Mouse (Mus musculus): ENCODE results near the gene Ing4. TPM values are rescaled to one million over a fixed set of nuclear protein-coding genes. Genes with fewer than 3 reads are reported as not detected.

Ing4 gene
- total RNA-seq (2012; rRNA removed), result 32.4 and 50.2 TPM in 2 replicates

- no peaks in the 10 kb centered on the region; a peak in 2 of 4 replicates for H3K4me1 ChIP-seq (ENCODE audit: control insufficient read depth in 2 of 2, insufficient read depth in 2 of 2, low read length in 2 of 2, poor library complexity in 1 of 2)
- DNase-seq (ENCODE audit: low read depth, low spot score), result peak; percentile 95
- H3K27ac ChIP-seq (ENCODE audit: insufficient read depth, low read depth, low read length, poor library complexity, severe bottlenecking), result peak within 1 kb of the TSS; percentile 15
- peaks cover 21% of the 10 kb centered on the region for H3K36me3 ChIP-seq (ENCODE audit: control insufficient read depth, insufficient read depth, low read length, poor library complexity, severe bottlenecking)
- peak within 1 kb of the TSS; percentile 83 to 89 for H3K4me3 ChIP-seq (ENCODE audit: insufficient read depth in 1 of 2, low read depth in 1 of 2, low read length in 2 of 2, poor library complexity in 1 of 2, severe bottlenecking in 1 of 2)
- TF ChIP-seq ZC3H11A (IDR thresholded peaks at IDR 0.05; ENCODE audit: borderline replicate concordance, low read depth, low read length) (no peak), CHD2 (IDR thresholded peaks at IDR 0.05; ENCODE audit: low read depth, low read length) (peak; percentile 46; the same call in 1 of the 2 replicates), HCFC1 (IDR thresholded peaks at IDR 0.05; ENCODE audit: borderline replicate concordance, insufficient read depth, low read length) (peak; percentile 96), ZNF384 (IDR thresholded peaks at IDR 0.05; ENCODE audit: low read depth, low read length) (peak; percentile 100), MAFK (IDR thresholded peaks at IDR 0.05; ENCODE audit: insufficient read depth, low read depth, low read length) (peak; percentile 65)
- H3K9ac ChIP-seq (ENCODE audit: insufficient read depth, low read depth, low read length, poor library complexity, severe bottlenecking), result peak within 1 kb of the TSS; percentile 82
- in situ Hi-C loops (cut with MboI; ENCODE audit: low sequenced_read_pairs in 2 of 2, unreplicated experiment in 2 of 2), result no loop called here
- no peaks in the 10 kb centered on the region for H3K9me3 ChIP-seq (ENCODE audit: control insufficient read depth, insufficient read depth, low read depth, low read length)
Measured at GRCm38 (mm10) chr6:125039533-125040153, at the start of gene Ing4. Ing4 (plus strand) TSS chr6:125039760.

GRCm38 (mm10) chr6:124992241-124992640 is 47.3 kb upstream of the Ing4 start:
- no peak for DNase-seq (ENCODE audit: low read depth, low spot score)
- Histone ChIP-seq H3K36me3 (ENCODE audit: control insufficient read depth, insufficient read depth, low read length, poor library complexity, severe bottlenecking) (no peaks in the 10 kb centered on the region), H3K27ac (ENCODE audit: insufficient read depth, low read depth, low read length, poor library complexity, severe bottlenecking) (no peak overlapping the region), H3K4me3 (ENCODE audit: insufficient read depth in 1 of 2, low read depth in 1 of 2, low read length in 2 of 2, poor library complexity in 1 of 2, severe bottlenecking in 1 of 2) (no peak overlapping the region), H3K9me3 (ENCODE audit: control insufficient read depth, insufficient read depth, low read depth, low read length) (no peaks in the 10 kb centered on the region), H3K9ac (ENCODE audit: insufficient read depth, low read depth, low read length, poor library complexity, severe bottlenecking) (no peak overlapping the region), H3K4me1 (ENCODE audit: control insufficient read depth in 2 of 2, insufficient read depth in 2 of 2, low read length in 2 of 2, poor library complexity in 1 of 2) (peaks cover 0 to under 1% of the 10 kb centered on the region in 2 experiments; a peak in 1 of 4 replicates)
- TF ChIP-seq CHD2 (IDR thresholded peaks at IDR 0.05; ENCODE audit: low read depth, low read length) (no peak), MAFK (IDR thresholded peaks at IDR 0.05; ENCODE audit: insufficient read depth, low read depth, low read length) (no peak), ZC3H11A (IDR thresholded peaks at IDR 0.05; ENCODE audit: borderline replicate concordance, low read depth, low read length) (no peak), HCFC1 (IDR thresholded peaks at IDR 0.05; ENCODE audit: borderline replicate concordance, insufficient read depth, low read length) (no peak), ZNF384 (IDR thresholded peaks at IDR 0.05; ENCODE audit: low read depth, low read length) (no peak)
- in situ Hi-C loops (cut with MboI; ENCODE audit: low sequenced_read_pairs in 2 of 2, unreplicated experiment in 2 of 2), result no loop called here

GRCm38 (mm10) chr6:124993365-124993764 is 46.2 kb upstream of the Ing4 start:
- TF ChIP-seq ZNF384 (IDR thresholded peaks at IDR 0.05; ENCODE audit: low read depth, low read length), result no peak
- TF ChIP-seq CHD2 (IDR thresholded peaks at IDR 0.05; ENCODE audit: low read depth, low read length), result no peak
- no peak for TF ChIP-seq HCFC1 (IDR thresholded peaks at IDR 0.05; ENCODE audit: borderline replicate concordance, insufficient read depth, low read length)
- no peak for TF ChIP-seq ZC3H11A (IDR thresholded peaks at IDR 0.05; ENCODE audit: borderline replicate concordance, low read depth, low read length)
- TF ChIP-seq MAFK (IDR thresholded peaks at IDR 0.05; ENCODE audit: insufficient read depth, low read depth, low read length), result no peak
- H3K9me3 ChIP-seq (ENCODE audit: control insufficient read depth, insufficient read depth, low read depth, low read length), result no peaks in the 10 kb centered on the region
- no peak overlapping the region for H3K4me3 ChIP-seq (ENCODE audit: insufficient read depth in 1 of 2, low read depth in 1 of 2, low read length in 2 of 2, poor library complexity in 1 of 2, severe bottlenecking in 1 of 2)
- in situ Hi-C loops (cut with MboI; ENCODE audit: low sequenced_read_pairs in 2 of 2, unreplicated experiment in 2 of 2), result no loop called here
- no peak overlapping the region for H3K27ac ChIP-seq (ENCODE audit: insufficient read depth, low read depth, low read length, poor library complexity, severe bottlenecking)
- peaks cover 2 to 6% of the 10 kb centered on the region in 2 experiments; a peak in 2 of 4 replicates for H3K4me1 ChIP-seq (ENCODE audit: control insufficient read depth in 2 of 2, insufficient read depth in 2 of 2, low read length in 2 of 2, poor library complexity in 1 of 2)
- H3K36me3 ChIP-seq (ENCODE audit: control insufficient read depth, insufficient read depth, low read length, poor library complexity, severe bottlenecking), result no peaks in the 10 kb centered on the region
- DNase-seq (ENCODE audit: low read depth, low spot score), result no peak
- H3K9ac ChIP-seq (ENCODE audit: insufficient read depth, low read depth, low read length, poor library complexity, severe bottlenecking), result no peak overlapping the region

GRCm38 (mm10) chr6:124993876-124994275 is 45.7 kb upstream of the Ing4 start:
- no peak overlapping the region for H3K9ac ChIP-seq (ENCODE audit: insufficient read depth, low read depth, low read length, poor library complexity, severe bottlenecking)
- H3K36me3 ChIP-seq (ENCODE audit: control insufficient read depth, insufficient read depth, low read length, poor library complexity, severe bottlenecking), result no peaks in the 10 kb centered on the region
- TF ChIP-seq HCFC1 (IDR thresholded peaks at IDR 0.05; ENCODE audit: borderline replicate concordance, insufficient read depth, low read length) (no peak), ZC3H11A (IDR thresholded peaks at IDR 0.05; ENCODE audit: borderline replicate concordance, low read depth, low read length) (no peak), MAFK (IDR thresholded peaks at IDR 0.05; ENCODE audit: insufficient read depth, low read depth, low read length) (no peak), CHD2 (IDR thresholded peaks at IDR 0.05; ENCODE audit: low read depth, low read length) (no peak), ZNF384 (IDR thresholded peaks at IDR 0.05; ENCODE audit: low read depth, low read length) (no peak)
- H3K9me3 ChIP-seq (ENCODE audit: control insufficient read depth, insufficient read depth, low read depth, low read length), result no peaks in the 10 kb centered on the region
- no peak overlapping the region for H3K27ac ChIP-seq (ENCODE audit: insufficient read depth, low read depth, low read length, poor library complexity, severe bottlenecking)
- in situ Hi-C loops (cut with MboI; ENCODE audit: low sequenced_read_pairs in 2 of 2, unreplicated experiment in 2 of 2), result no loop called here
- DNase-seq (ENCODE audit: low read depth, low spot score), result no peak
- peaks cover 2 to 11% of the 10 kb centered on the region in 2 experiments; a peak in 3 of 4 replicates for H3K4me1 ChIP-seq (ENCODE audit: control insufficient read depth in 2 of 2, insufficient read depth in 2 of 2, low read length in 2 of 2, poor library complexity in 1 of 2)
- H3K4me3 ChIP-seq (ENCODE audit: insufficient read depth in 1 of 2, low read depth in 1 of 2, low read length in 2 of 2, poor library complexity in 1 of 2, severe bottlenecking in 1 of 2), result no peak overlapping the region

Measured in ES-E14 (cell line).